Mouse (Mus musculus) stomach, embryonic 14.5 days (tissue): ENCODE measurements around the gene Kdm5a. TPM values are rescaled to one million over a fixed set of nuclear protein-coding genes. Genes with fewer than 3 reads are reported as not detected.
A peak's percentile ranks its signal among the peaks of the same experiment; 100 is the strongest.

Source experiments
- ATAC-seq: fragments of 200-750 bp; cut with Nextera tagmentation; 2 replicates; pipeline ENCODE4 v1.8.0; 2017; ENCODE audit warnings: low read depth, moderate TSS enrichment; ENCODE audit not compliant: insufficient number of reproducible peaks, insufficient read depth, low FRiP score
- H3K27ac ChIP-seq: fragments of 300-500 bp; sonication (generic); 2 replicates; pipeline ENCODE4 v1.5.1; 2014; ENCODE audit warnings: mild to moderate bottlenecking, low read length, moderate library complexity, mixed read lengths
- H3K27me3 ChIP-seq: fragments of 300-500 bp; sonication (generic); 2 replicates; pipeline ENCODE4 v1.6.1; 2014; ENCODE audit warnings: low read length, control low read depth, mixed read lengths; ENCODE audit not compliant: control insufficient read depth, insufficient read depth
- H3K36me3 ChIP-seq: fragments of 300-500 bp; sonication (generic); 2 replicates; pipeline ENCODE4 v1.6.1; 2014; ENCODE audit warnings: mild to moderate bottlenecking, control low read depth, low read length, moderate library complexity, mixed read lengths; ENCODE audit not compliant: control insufficient read depth, insufficient read depth
- H3K4me1 ChIP-seq: fragments of 300-500 bp; sonication (generic); 2 replicates; pipeline ENCODE4 v1.6.1; 2014; ENCODE audit warnings: low read length, control low read depth, mixed read lengths; ENCODE audit not compliant: control insufficient read depth, insufficient read depth
- H3K4me2 ChIP-seq: fragments of 300-500 bp; sonication (generic); replicated peaks from 2 replicates; pipeline ENCODE4 v1.6.1; 2014; ENCODE audit warnings: low read depth, low read length, control low read depth
- H3K4me3 ChIP-seq: fragments of 300-500 bp; sonication (generic); 2 replicates; pipeline ENCODE4 v1.5.1; 2014; ENCODE audit warnings: low read depth, low read length, control low read depth
- H3K9ac ChIP-seq: fragments of 300-500 bp; sonication (generic); replicated peaks from 2 replicates; pipeline ENCODE4 v1.6.1; 2014; ENCODE audit warnings: low read depth, mild to moderate bottlenecking, control low read depth, low read length, moderate library complexity, mixed read lengths
- H3K9me3 ChIP-seq: fragments of 300-500 bp; sonication (generic); 2 replicates; pipeline ENCODE4 v1.6.1; 2016; ENCODE audit warnings: low read depth, low read length, control low read depth; ENCODE audit not compliant: control insufficient read depth
- WGBS: fragments of 180-500 bp; shearing (Covaris S2); extraction: QIAGEN DNeasy Blood & Tissue Kit; methylation state at CpG from one replicate; pipeline ENCODE4 v1.1.7; 2014; 5-methylcytosine and 5-hydroxymethylcytosine counted together
- polyA plus RNA-seq: library from polyadenylated mRNA; unstranded; fragments of >200 nt; fragmentation: Nextera tagmentation; extraction: Ambion mirVana; gene quantifications from 2 replicates; pipeline ENCODE4 v1.2.1, GENCODE M21; 2014

Kdm5a gene
- polyA plus RNA-seq, 1 experiment from 2014 or later: 57.4 TPM

- no peak overlapping the region for H3K27ac ChIP-seq
- no peaks in the 10 kb centered on the region for H3K4me1 ChIP-seq
- 30% methylated on average over 8 of the region's 8 CpGs for WGBS
- H3K4me3 ChIP-seq: no peak overlapping the region
- no peaks in the 10 kb centered on the region for H3K36me3 ChIP-seq
- H3K4me2 ChIP-seq: no peak overlapping the region
- H3K27me3 ChIP-seq: no peaks in the 10 kb centered on the region
- H3K9ac ChIP-seq: no peak overlapping the region
- H3K9me3 ChIP-seq: no peaks in the 10 kb centered on the region
- ATAC-seq: peak; percentile 34; the same call in 1 of the 2 replicates
These were observed 119.3 kb downstream of the Kdm5a start for GRCm38 (mm10) chr6:120483211-120483626.

GRCm38 (mm10) chr6:120485038-120485437, 121.1 kb downstream of the Kdm5a start:
- H3K4me1 ChIP-seq: no peaks in the 10 kb centered on the region
- H3K4me2 ChIP-seq: no peak overlapping the region
- ATAC-seq: no peak
- no peaks in the 10 kb centered on the region for H3K27me3 ChIP-seq
- no peak overlapping the region for H3K4me3 ChIP-seq
- H3K27ac ChIP-seq: no peak overlapping the region
- no peak overlapping the region for H3K9ac ChIP-seq
- 56% methylated on average over 3 of the region's 3 CpGs for WGBS
- H3K36me3 ChIP-seq: no peaks in the 10 kb centered on the region
- H3K9me3 ChIP-seq: no peaks in the 10 kb centered on the region

GRCm38 (mm10) chr6:120486051-120486510, 122.2 kb downstream of the Kdm5a start:
- H3K4me2 ChIP-seq: no peak overlapping the region
- no peak overlapping the region for H3K4me3 ChIP-seq
- no peaks in the 10 kb centered on the region for H3K36me3 ChIP-seq
- WGBS: 61% methylated on average over 8 of the region's 8 CpGs
- no peaks in the 10 kb centered on the region for H3K9me3 ChIP-seq
- no peak for ATAC-seq
- H3K4me1 ChIP-seq: no peaks in the 10 kb centered on the region
- H3K9ac ChIP-seq: no peak overlapping the region
- no peaks in the 10 kb centered on the region for H3K27me3 ChIP-seq
- no peak overlapping the region for H3K27ac ChIP-seq

GRCm38 (mm10) chr6:120488647-120489046, 124.7 kb downstream of the Kdm5a start:
- Histone ChIP-seq H3K27ac (no peak overlapping the region), H3K27me3 (peaks cover 16% of the 10 kb centered on the region), H3K9ac (no peak overlapping the region), H3K4me1 (peaks cover 5% of the 10 kb centered on the region; the same call in 1 of the 2 replicates), H3K9me3 (no peaks in the 10 kb centered on the region), H3K36me3 (no peaks in the 10 kb centered on the region), H3K4me2 (no peak overlapping the region), H3K4me3 (no peak overlapping the region)
- no peak for ATAC-seq
- WGBS: 52% methylated on average over 3 of the region's 3 CpGs

- Histone ChIP-seq H3K27ac (no peak overlapping the region), H3K9ac (no peak overlapping the region), H3K27me3 (peaks cover 16% of the 10 kb centered on the region), H3K4me3 (no peak overlapping the region), H3K9me3 (no peaks in the 10 kb centered on the region), H3K4me1 (peaks cover 7% of the 10 kb centered on the region; the same call in 1 of the 2 replicates), H3K4me2 (no peak overlapping the region), H3K36me3 (no peaks in the 10 kb centered on the region)
- 62% methylated on average over 2 of the region's 2 CpGs for WGBS
- ATAC-seq: no peak
These were observed 125.5 kb downstream of the Kdm5a start for GRCm38 (mm10) chr6:120489461-120489860.

- WGBS: 63% methylated on average over 7 of the region's 7 CpGs
- Histone ChIP-seq H3K27ac (no peak overlapping the region), H3K27me3 (peaks cover 16% of the 10 kb centered on the region), H3K36me3 (no peaks in the 10 kb centered on the region), H3K4me2 (no peak overlapping the region), H3K4me3 (no peak overlapping the region), H3K9ac (no peak overlapping the region), H3K4me1 (peaks cover 7% of the 10 kb centered on the region; the same call in 1 of the 2 replicates), H3K9me3 (no peaks in the 10 kb centered on the region)
- no peak for ATAC-seq
These were observed 127.1 kb downstream of the Kdm5a start for GRCm38 (mm10) chr6:120491064-120491463.

GRCm38 (mm10) chr6:120491862-120492498, 128.1 kb downstream of the Kdm5a start:
- Histone ChIP-seq H3K4me2 (peak overlapping the region; percentile 91), H3K4me1 (peaks cover 7% of the 10 kb centered on the region; the same call in 1 of the 2 replicates), H3K36me3 (no peaks in the 10 kb centered on the region), H3K9ac (no peak overlapping the region), H3K4me3 (peak overlapping the region; percentile 50), H3K27me3 (peaks cover 16% of the 10 kb centered on the region), H3K27ac (no peak overlapping the region), H3K9me3 (no peaks in the 10 kb centered on the region)
- ATAC-seq: no peak
- 9% methylated on average over 22 of the region's 22 CpGs for WGBS

GRCm38 (mm10) chr6:120492499-120493373, 128.8 kb downstream of the Kdm5a start:
- Histone ChIP-seq H3K36me3 (no peaks in the 10 kb centered on the region), H3K4me3 (peak overlapping the region; percentile 50), H3K4me2 (peak overlapping the region; percentile 91), H3K9ac (no peak overlapping the region), H3K4me1 (peaks cover 7% of the 10 kb centered on the region; the same call in 1 of the 2 replicates), H3K27me3 (peaks cover 16% of the 10 kb centered on the region), H3K27ac (no peak overlapping the region), H3K9me3 (no peaks in the 10 kb centered on the region)
- ATAC-seq: no peak
- under 1% methylated on average over 84 of the region's 95 CpGs for WGBS
